Mouse (Mus musculus) T-cell, adult 2 months (primary cell): ENCODE results near the gene Atad2b.
"Not testable (repeated sequence)": the region's sequence is repeated elsewhere in the genome, so short reads cannot be mapped to it uniquely, and the experiment has no call there.

ENCODE experiments used
- DNase-seq: peaks from one replicate; pipeline ENCODE4 v3.0.0; 2022; ENCODE audit warnings: low spot score

Atad2b gene

GRCm38 (mm10) chr12:4916994-4917804 is at the start of gene Atad2b:
Gene Atad2b, plus strand, starts transcription at chr12:4917353.
- DNase-seq = peak; percentile 96

GRCm38 (mm10) chr12:4868924-4869323 is 48.2 kb upstream of the Atad2b start:
- no peak for DNase-seq

DNA sequence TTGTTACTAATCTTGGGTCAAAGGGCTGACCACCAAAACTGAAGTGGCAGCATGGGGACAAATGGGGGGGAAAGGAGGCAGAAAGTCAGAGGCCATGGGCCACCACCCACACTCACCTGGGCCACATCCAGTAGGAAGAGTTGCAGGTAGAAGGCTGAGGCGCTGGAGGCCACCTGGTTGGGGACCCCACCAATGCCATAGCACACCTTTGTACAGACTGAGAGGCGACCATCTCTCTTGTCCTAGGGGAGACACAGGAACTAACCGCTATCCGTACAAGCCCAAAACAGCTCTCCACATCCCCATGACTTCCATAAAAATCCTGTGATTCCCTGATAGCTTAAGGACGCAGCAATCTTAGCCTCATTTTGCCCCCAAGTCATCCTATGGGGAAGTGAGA is 45.9 kb upstream of the Atad2b start:
- no peak for DNase-seq

DNA sequence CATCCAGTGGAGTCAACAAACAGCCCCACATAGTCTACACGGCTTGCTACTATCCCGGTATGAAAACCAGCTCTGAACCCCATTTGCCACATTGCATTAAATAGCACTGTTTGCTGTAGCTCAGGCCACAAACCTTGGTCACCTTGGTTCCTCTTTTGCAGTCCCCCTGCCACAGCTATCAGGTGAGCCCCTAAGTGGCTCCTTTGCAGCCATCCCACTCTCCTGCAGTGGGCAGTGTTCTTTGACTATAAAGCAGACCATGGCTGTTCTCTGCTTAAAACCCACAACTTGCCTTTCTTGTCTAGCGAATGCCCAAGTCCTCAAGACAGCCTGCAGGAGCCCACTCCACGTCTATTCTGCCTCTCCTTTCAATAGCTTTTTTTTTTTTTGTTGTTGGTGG is 44.9 kb upstream of the Atad2b start:
- DNase-seq = no peak

DNA sequence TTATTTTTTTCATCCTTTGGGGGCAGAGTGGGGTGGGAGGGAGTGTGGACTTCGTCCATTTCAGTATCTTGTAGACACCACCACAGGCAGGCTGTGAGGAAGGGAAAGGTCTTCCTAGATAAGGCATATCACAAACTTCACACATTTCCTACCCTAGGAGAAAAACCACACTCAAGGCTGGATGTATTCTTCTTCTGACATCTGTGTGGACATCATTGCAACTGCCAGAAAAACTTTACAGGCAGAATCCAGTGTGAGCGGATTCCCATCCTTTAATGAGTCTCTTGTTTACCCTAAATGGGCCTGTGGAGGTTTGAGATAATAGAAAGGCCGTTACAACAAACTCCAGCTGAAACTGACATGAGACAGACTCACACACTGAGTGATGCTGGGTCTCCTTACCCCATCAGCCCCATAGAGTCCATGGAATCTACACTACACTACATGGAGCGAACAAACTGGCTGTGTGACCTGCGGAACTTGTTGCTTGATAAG is 44.1 kb upstream of the Atad2b start:
- DNase-seq = no peak

GRCm38 (mm10) chr12:4873531-4873930 is 43.6 kb upstream of the Atad2b start:
- DNase-seq = no peak

GRCm38 (mm10) chr12:4874161-4874927 is 42.8 kb upstream of the Atad2b start, which contains the start of gene Mfsd2b:
Gene Mfsd2b, minus strand, starts transcription at chr12:4874359.
- peak; percentile 71 for DNase-seq

- DNase-seq = no peak
Measured at GRCm38 (mm10) chr12:4875623-4876022, 41.5 kb upstream of the Atad2b start.

GRCm38 (mm10) chr12:4878296-4878783 is 38.8 kb upstream of the Atad2b start:
- DNase-seq = no peak

GRCm38 (mm10) chr12:4879048-4879447 is 38.1 kb upstream of the Atad2b start:
- no peak for DNase-seq

- no peak for DNase-seq
Measured at GRCm38 (mm10) chr12:4882086-4882485, 35.1 kb upstream of the Atad2b start.

GRCm38 (mm10) chr12:4885062-4885461 is 32.1 kb upstream of the Atad2b start:
- no peak for DNase-seq

DNA sequence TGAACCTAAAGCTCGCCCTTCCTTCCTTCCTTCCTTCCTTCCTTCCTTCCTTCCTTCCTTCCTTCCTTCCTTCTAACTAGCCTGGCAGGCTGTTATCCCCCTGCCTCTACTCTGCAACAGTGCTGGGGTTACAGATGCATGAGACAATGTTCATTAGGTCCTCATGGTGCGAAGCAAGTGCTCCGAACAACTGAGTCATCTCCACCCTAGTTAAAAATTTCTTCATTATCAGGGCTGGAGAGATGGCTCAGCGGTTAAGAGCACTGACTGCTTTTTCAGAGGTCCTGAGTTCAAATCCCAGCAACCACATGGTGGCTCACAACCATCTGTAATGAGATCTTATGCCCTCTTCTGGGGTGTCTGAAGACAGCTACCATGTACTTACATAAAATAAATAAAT is 30.6 kb upstream of the Atad2b start:
- not testable (repeated sequence) for DNase-seq

- DNase-seq = no peak
Measured at GRCm38 (mm10) chr12:4888739-4889138, 28.4 kb upstream of the Atad2b start.

DNA sequence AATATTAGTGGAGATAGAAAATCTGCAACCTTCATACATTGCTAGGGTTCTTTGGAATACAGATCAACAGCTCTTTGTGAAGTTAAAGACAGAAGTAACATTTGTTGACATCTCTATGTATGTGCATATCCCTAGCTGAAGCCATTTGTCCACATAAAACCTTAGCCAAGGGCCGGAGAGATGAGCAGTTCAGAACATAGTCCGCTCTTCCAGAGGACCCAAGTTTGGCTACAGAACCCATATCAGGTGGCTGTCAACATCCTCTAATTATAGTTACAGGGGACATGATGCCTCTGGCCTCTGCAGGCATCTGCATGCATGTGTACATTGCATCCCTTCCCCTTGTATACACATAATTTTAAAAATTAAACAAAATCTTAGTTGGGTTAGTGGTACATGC is 27.9 kb upstream of the Atad2b start:
- no peak for DNase-seq

DNA sequence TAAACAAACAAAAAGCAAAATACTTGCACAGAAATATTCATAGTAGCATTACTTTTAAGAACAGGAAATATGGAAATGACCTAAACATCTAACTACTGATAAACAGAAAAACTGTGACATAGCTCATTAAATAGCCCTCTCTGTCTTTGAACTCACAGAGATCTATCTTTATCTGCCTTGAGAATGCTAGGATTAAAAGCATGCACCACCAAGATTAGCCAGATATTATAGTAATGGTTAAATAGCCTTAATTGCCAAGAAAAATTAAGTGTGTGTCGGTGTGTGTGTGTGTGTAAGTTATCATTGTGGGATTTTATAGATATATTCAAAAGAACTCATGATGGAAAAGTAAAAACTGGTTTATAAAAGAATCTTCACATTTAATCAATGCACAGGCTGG is 27.3 kb upstream of the Atad2b start:
- DNase-seq = no peak

DNA sequence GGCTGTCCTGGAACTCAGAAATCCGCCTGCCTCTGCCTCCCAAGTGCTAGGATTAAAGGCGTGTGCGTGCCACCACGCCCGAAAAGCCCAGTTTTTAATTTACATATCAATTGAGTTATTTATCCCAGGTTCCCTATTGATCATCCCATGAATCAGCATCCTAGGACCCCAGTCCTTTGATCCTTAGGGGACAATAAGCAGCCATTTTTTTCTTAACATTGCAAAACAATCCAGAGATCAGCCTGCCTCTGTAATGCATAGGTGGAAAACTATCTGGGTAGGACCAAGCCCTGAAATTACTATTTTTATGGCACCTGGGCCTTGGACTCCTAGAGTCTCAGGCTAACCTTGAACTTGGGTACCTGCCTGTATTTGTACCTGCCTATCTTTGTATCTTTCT is 19.1 kb upstream of the Atad2b start:
- no peak for DNase-seq

- DNase-seq = peak; percentile 5
Measured at GRCm38 (mm10) chr12:4905946-4906345, 11.2 kb upstream of the Atad2b start.

DNA sequence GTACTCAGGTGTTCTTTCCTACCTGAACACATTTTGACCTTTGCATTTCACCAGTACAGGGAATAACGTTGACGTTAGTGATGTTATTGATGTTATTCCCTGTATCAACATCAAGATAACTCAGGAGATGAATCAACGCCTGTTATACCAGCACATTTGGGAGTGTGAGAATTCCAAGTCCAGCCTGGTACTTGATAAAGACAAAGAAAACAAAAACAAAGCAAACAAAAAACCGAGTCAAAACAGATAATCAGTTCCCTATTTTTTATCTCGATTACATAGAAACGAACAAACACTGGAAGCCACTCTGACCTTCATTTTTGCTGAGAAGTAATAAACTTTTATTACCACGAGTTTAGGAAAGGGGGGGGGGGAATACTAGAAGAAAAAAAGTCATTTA is 10.7 kb upstream of the Atad2b start:
- DNase-seq = no peak

- DNase-seq = peak; percentile 93
Measured at GRCm38 (mm10) chr12:4906951-4907906, 9.9 kb upstream of the Atad2b start, which contains the start of gene Ubxn2a. Gene Ubxn2a, minus strand, starts transcription at chr12:4907705.

- no peak for DNase-seq
Measured at GRCm38 (mm10) chr12:4908391-4908790, 8.8 kb upstream of the Atad2b start.

DNA sequence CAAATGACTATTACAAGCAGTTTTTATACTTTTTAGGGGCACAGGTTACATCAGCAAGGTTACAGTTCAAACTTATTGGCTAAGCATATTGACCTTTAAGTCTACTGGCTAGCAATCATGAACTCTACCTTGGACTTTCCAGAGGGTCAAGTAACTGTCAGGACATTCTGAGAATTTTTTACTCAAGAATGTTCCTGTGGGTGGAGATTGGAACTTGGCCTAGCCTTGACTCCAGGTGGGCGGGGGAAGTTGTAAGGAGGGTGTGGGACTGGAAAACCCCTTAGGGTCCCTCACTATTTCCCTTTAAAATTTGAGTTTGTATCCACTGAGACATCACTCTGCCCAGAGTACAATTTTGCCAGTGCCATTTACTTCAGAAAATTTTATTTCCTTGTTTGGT is 6.7 kb upstream of the Atad2b start:
- DNase-seq = not testable (repeated sequence)
